Mouse (Mus musculus) thymus, postnatal 4 days (tissue): Measurements from ENCODE around the gene Myh2.

Experiments used
- DNase-seq: peaks from one replicate; pipeline ENCODE4 v3.0.0; 2021

Gene Myh2

DNA sequence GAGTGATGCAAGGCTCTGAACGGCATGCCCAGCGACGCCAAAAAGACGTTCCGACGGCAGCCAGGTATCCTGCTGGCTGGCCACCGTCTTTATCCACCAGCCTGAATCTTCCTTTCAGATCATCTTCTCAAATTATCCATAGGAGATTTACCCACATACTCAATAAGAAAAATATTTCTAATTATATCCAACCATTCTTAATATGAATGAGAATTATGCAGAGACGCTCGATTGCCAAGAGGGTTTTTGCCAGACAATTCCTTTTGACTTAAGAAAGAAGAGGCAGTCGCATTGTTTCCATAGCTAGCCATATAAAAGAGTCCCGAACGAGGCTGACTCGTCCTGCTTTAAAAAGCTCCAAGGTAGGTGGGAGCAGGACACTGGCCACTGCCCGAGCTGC is at the start of gene Myh2:
Gene Myh2 (plus strand): TSS at position 301 of the 400 bp plus-strand sequence.
- DNase-seq: no peak

DNA sequence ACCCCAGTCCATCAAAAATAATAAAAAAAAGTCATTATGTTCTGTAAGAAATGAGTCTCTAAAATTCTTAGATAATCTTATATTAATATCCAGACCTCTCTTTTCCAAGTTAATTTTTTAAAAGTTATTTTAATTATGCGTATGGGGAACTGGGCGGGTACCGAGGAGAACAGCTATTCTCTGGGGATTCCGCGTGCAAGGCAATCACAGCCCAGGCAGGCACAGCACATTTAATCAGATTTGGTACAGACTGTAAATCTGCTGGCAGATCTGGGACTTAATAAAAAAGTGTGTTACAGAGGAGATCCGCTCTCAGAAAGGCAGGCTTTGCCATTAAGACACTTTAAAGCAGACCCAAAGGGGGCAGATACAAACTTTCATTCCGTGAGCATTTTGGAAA is 45.9 kb upstream of the Myh2 start:
- no peak for DNase-seq

DNA sequence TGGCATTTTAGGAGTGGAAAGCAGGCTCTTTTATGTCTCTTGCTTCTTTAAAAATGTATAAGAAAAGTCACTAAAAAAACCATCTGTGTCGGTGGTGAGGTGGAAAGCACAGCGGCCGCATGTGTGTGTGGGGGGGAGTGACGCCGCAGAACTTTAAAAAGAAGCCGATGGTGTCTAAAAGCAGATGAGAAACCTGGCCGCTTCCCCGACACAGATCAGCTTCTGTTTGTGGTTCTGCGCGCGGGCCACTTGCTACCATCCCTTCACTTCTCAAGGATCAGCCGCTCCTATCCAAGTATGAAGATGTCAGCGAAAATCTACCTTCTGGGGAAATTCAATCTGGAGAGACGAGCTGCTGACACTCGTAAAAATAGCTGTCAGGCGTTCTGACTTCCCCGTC is 45.5 kb upstream of the Myh2 start:
- DNase-seq: no peak

DNA sequence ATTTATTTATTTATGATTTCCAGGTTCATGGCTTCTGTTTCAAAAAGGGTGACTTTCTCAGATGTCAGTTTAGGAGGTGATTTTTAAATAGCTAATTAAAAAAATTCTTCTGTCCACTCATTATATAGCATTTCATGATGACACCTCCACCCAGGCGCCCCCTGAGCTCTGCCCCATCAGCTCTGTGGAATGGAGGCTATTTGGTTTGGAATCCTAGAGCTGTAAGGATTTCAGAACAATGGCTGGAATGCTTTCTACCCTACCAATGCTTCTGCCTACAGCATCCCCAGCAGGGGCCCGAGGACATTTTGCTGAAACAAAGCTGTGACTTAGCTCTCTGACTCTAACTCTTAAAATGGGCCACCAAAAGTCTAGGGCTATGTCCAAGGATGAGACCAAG is 37.3 kb upstream of the Myh2 start:
- DNase-seq: no peak

DNA sequence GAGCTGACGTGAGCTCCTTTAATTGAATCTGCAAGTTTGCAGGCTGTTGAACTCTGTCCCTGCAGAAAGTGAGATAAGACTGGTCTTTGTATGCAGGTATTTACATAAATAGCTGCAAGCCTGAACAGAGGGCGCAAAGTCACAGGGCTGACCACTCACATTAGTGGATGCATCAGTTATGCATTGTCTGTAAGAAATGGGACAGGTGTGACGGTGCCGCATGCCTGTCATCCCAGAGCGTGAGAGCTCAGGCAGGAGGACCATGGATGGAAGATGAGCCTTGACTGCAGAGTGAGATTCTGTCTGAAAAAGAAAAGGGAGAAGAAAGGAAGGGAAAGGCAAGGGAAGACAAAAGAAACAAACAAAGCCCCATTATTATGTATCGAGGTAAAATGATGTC is 36.2 kb upstream of the Myh2 start:
- no peak for DNase-seq

DNA sequence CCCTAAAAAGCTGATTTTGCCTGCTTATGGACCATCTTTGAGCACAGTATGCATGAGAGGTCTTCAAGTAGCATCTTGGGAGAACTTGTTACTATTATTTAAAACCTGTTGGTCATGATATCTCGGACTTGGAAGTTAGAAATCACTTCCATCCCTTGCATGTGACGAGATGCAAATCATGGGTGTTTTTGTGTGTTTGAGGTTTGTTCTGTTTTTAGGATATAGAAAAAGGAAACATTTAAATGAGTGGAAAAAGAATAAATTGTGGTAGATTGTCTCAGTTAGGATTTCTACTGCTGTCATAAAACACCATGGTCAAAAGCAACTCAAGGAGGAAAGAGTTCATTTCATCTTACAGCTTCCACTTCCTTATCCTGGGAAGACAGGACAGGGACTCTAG is 35.3 kb upstream of the Myh2 start:
- DNase-seq: no peak

DNA sequence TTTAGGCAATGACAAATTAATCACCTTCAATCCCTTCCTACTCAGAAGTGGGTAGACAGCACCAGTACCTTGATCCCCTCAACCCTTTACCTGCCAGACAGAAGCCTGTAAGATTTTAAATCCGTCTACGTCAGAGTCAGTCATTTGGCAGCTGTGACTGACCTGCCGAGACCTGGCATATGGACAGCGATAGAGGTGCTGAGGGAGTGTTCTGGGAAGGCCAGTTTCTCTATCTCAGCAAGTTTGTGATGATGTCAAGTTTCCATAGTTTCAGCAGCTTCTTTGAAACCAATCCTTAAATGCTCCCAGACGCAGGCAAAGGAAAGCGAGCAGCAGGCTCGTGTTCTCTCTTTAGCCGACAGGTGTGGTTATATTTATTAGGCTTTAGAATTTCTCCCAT is 31.3 kb upstream of the Myh2 start:
- DNase-seq: no peak

DNA sequence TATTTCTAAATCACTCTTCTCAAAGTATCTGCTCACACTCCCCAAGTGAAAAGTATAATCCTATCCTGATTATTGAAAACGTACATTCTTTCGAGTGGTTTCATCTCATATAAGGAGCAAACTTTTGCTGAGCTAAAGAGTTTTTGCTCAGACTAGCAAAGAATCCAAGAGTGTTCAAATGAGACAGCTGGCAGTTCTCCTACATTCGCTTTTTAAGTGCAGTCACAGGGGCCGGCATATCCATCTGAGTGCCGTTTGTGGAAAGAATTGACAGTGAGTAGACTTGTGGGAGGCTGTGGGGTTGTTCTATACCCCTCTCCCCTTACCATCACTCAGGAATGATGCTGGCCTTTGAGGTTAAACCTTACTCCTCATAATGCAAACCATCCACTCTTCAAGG is 30.7 kb upstream of the Myh2 start:
- DNase-seq: no peak

DNA sequence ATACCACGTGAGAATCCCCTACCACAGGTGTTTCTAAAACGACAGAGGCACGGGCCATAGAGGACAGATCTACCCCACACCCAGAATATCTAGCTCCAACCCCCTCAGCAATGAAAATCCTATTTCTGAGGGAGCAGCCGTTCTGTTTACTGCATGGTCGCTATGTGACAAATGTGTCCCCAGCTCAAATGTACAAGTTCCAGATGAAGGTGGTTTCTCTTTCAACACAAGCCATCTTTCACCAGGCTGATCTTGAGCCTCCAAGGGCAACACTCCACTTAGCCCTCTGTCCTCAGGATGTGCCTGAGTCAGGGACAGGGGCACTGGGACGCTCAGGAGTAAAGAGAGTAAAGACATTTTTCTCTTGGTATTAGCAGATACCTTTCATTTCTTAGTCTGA is 29.8 kb upstream of the Myh2 start:
- no peak for DNase-seq

DNA sequence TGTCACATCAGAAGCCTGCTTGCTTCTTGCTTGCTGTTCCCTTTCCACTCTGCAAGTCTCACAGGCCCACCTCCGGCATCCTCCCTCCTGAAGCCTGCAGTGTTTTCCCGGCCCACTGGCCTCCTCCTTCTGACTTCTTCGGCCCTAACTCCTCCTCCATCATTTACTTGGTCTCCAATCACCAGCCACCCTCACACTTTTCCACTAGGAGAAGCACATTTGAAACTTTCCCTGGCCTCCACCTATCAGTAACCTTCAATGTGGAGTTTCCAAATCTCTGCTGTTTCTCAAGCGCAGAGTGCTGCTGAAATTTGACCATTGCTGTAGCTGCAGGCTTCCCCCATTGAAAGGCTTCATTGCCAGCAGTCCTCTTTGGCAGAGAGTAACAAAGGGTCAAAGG is 28.8 kb upstream of the Myh2 start:
- no peak for DNase-seq

DNA sequence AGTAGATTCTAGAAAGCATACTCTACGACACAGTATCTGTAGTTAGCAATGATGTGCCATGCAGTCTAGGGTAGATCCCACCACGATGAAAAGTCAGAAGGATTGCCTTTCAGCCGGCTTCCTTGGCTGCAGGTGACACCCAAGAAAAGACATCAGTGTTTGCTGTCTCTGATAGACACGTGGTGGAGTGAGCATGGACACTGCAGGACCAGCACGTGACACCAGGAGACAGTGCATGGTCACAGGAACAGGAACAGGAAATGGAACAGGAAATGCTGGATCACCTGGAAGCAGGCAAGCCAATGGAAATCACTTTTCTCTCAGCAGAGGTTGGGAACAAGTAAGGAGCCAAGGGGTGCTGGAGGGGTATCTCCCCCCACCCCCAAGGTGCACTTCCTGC is 27.8 kb upstream of the Myh2 start:
- no peak for DNase-seq

DNA sequence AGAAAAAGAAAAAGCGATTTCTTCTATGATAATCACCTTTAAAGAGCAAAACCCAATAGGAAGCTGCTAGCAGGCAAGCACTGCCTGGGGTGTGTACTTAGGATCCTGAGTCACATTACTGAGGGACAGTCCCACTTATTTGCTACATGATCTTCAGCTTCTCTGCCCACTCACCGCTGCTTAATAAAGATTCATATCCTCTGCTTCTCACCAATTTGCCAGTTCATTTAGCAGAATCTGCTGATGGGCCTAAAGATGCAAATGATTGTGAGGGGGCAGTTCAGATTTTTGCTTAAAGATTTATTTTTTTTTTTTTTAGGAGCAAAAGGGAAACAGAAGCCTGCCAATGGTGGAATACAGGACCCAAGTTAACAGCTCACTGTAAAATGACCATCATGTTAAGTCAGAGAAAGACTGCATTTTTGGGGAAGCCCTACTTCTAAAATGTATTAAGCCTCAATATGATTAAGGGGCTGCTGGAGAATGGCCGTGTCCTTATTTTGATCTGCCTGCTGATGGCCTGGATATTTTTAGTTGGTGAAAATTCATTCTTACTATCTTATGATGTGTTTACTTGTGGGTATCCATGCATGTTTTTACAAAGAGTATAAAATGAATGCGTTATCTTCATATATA is 26.8 kb upstream of the Myh2 start:
- DNase-seq: no peak

DNA sequence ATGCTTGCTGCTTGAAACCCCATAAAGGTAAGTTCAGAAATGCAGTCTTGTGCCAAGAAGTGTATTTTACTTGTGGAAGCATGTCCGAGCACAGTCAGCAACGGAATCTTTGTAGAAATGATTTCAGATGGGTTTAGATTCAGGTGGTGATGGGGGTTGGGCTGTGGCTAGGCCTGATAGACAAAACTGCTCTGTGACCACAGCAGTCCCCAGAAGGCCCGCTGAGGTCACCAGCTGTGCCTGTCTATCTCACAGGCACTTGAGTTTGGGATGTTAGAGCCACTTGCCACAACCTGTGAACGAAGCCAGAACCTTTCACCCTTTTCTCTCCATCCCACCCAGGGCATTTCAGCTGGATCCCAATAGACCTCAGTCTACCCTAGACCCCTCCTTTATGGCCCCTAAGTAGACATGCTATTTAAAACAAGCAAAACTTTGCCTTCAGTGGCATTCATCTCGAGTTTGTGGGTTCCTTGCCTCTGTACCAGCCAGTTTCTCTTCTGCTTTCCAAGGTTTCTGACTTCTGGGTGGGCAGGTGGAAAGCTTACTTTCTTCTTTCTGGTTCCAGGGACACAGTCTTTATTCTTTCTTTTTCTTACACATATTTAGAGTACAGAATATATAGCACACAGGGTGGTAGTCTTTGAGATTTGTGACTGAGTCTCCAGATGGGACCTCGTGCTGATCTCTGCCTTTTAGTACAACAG is 26.1 kb upstream of the Myh2 start:
- DNase-seq: no peak

DNA sequence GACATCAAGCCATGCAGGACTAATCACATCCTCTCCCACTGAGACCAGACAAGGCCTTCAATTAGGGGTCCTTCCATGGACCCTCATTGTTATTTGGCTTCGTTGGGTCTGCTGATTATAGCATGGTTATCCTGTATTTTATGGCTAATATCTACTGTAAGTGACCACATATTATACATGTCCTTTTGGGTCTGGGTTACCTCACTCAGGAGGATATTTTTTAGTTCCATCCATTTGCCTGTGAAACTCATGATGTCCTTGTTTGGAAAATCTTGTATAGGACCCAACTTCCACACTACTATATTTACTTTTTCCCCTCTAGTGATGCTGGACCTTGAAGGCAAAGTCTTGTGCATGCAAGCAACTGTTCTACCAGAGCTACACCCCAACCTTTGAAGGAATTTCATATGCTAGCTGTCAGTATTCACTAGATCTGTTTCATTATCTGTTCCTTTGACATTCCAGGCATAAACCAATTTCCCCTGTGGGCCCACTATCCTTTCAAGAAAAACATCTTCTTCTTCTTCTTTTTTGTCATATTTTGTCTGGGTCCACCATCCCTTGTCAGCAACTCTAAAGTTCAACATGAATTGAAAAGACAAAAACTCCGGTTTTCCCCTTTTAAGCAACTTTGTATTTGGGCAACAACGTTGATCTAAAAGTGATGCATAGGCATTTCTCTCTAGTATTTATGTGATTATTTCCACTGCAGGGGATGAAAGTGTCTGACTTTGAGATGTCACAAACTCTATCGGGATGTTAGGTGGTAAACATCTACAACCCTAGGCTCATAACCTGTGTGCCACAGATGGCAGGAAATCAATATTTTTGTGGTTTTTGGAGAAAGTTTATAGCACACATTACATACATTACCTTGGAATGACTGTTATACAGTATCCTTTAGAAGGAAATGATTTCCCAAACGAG is 25.1 kb upstream of the Myh2 start:
- no peak for DNase-seq

DNA sequence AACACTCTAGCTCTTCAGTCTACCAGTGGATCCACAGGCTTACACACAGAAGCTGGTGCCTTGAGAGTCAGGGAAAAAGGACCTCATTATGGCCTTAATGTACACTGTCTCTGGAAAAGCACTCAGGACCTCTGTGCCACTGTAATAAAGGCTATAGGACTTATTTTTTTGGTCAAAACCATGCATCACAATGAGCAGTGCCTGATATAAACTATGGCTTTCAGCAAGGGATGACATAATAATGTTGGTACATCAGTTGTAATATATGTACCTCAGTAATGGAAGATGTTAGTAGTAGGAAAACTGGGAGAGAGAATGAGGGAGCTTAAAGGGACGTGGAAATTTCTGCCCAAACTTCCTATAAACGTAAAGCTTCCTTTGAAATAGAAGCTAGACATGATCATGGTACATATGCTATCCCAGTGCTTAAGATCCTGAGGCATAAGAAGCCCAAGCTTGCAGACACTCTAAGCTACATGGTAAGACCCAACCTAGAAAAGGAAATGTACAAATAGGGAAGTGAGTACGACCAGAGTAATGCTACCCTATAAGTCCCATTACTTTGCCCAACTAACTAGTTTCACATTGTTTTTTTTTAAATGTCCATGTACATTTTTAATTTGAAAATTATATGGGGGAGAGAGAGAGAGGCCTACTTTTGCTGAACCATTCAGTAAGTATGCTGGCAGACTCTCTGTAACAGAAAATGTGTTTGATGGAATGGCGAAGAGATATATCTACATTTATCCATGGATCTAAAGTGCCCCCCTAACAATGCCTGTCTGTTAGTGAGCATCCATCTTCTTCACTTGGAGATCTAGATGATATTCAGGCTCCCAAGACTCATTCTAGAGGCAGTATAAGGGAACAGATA is 24.2 kb upstream of the Myh2 start:
- no peak for DNase-seq

DNA sequence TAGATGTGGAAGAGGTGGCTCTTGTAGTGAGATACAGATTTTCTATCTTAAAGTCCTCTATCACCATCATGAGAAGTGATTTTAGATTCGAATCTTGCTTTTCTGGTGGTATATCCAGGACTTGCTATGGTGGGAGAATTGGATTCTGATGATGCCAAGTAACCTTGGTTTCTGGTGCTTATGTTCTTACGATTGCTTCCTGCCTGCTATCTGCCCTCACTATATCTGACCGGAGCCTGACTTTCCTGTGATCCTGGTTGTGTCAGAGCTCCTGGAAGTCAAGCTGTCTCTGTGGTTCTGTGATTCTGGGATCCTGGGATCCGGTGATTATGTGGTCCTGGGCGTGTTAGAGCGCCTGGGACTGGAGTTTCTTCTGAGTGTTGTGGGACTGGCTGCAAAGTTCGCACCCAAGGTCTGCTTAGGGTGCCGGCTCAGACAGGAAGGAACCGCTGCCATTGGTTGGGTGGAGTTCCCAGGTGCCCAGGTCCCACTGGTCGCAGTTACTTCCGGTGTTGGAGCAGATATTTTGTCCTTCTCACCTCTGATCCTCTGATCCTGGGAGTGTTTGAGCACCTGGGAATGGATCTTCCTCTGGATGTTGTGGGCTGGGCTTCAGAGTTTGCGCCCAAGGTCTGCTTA is 23.4 kb upstream of the Myh2 start:
- DNase-seq: no peak

DNA sequence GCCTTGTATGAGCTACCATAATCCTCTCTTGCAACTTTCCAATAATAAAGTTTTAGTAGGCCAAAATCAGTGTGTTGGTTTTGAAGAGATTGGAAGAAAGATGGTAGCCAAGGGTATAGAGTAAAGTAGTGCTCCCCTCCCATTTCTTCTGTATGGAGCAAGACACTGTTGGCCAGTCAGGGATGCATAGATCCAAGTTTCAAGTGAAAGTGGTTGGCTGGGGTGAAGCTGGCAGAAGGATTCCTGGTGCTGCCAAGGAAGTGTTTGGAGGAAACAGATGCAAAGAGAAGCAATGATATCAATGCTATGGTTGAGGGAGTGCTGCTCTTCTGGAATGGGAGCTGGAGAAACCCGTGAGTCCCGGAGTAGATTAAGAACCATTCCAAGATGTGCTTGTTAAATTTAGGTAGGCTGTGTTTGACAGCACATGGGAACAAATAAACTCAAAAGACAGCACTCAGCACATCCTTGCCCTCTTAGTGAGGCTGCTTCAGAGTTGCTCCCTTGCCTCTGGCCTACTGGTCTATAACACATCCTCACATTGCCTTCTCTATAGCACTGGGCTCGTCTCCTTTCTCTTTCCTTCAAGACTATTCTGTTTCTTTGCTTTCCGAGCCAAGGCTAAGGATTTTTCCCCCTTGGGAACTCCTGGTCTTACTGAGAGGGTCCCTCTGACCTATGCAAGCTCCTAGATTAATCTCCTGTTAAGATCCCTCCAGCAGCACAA is 22.4 kb upstream of the Myh2 start:
- no peak for DNase-seq

DNA sequence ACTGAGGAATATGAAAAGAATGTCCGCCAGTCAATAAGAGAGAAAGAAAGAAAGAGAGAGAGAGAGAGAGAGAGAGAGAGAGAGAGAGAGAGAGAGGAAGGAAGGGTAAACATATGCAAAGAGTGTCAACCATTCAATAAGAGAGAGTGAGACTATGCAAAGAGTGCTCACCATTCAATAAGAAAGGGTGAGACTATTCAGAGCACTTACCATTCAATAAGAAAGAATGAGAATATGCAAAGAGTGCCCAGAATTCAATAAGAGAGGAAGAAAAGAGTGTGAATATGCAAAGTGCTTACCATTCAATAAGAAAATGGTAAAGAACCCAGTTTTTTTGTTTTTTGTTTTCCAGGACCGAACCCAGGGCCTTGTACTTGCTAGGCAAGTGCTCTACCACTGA is 20.6 kb upstream of the Myh2 start:
- no peak for DNase-seq

DNA sequence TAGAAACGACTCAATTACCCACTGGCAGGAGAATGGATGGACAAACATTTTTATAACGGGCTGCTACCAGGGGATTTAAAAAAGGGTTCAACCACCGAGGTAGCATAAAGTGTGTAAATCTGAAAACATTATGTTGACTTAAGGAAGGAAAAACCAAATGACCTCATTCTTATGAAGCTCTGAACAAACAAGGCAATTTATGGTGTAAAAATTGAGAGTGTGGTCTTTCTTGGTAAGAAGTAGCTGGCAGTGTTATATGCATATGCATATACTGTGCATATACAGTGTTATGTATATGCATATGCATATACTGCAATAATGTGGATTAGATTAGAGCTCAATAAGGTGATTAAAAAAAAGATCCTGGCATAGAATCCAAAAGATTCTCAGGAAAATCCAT is 19.7 kb upstream of the Myh2 start:
- DNase-seq: no peak

DNA sequence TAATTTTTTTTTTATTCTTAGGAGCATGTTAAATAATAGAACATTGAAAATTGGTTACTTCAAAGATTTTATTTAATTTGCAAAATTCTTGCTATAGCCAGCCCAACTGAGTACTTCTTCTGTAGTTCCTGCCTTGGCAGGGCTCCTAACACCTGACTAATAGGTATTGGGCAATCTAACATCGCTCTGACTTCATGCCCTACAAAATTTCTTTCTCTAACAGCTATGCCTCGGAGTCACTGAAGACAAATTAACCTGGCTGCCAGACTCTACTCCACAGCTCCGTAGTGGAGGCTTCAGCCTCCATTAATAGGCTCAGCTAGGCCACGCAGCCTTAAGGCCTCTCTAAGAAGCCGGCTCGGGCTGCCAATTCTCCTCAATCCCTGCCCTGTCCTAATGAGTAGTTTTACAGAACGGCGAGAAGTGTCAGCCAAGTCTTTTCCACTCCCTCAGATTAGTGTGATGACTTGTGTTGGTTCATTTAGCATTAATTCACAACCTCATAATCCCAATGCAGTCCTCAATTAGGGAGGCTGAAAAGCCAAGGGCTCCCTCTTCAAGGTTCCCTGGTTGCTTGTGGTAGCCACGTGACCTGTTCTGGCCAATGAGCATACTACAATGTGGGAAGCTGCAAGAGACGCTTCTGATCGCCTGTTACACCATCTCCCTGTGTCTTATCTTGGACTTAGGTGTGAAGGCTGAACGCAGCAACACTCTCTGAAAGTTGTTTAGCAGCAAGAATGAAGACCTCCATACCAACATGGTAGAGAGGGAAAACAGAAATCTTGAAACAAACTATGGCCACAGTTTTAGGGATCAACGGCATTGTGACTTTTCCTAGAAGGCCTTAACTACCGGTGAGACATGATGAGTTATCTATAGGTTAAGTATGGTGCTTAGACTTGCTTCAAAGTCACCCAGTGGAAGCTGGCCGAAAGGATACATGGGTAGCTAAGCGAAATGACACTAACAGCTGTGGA is 18.9 kb upstream of the Myh2 start:
- no peak for DNase-seq

DNA sequence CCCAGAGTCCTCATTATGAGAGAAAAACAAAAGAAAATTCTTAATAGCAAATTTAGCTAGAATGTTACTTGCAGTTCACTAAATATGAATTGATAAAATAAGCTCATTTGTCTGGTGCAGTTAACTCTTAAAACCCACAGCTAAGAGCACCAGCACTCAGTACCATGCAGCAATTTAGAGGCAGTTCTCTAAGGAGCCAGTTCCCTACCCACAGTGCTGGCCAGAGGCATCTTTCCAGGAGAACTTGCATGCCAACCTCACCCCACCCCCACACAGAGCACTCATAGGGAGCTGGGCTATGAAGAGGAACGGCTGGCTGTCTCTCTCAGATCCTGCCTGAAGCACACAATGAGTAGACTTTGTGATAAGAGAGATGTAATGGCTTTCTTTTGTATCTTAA is 17.7 kb upstream of the Myh2 start:
- DNase-seq: no peak
